Mouse (Mus musculus) neural tube, embryonic 14.5 days (tissue): ENCODE results near the gene Gm11096. TPM values are rescaled to one million over a fixed set of nuclear protein-coding genes. Genes with fewer than 3 reads are reported as not detected.

ENCODE experiments used
- ATAC-seq: fragments of 200-750 bp; cut with Nextera tagmentation; 2 replicates; pipeline ENCODE4 v1.8.0; 2017; ENCODE audit warnings: low read depth, mild to moderate bottlenecking, moderate TSS enrichment, moderate library complexity
- H3K27ac ChIP-seq: fragments of 300-500 bp; sonication (generic); 2 replicates; pipeline ENCODE4 v1.5.1; 2014; ENCODE audit warnings: low read depth, mild to moderate bottlenecking, control low read depth, low read length, moderate library complexity, mixed read lengths
- H3K27me3 ChIP-seq: fragments of 300-500 bp; sonication (generic); 2 replicates; pipeline ENCODE4 v1.6.1; 2014; ENCODE audit warnings: low read length; ENCODE audit not compliant: control insufficient read depth, insufficient read depth
- H3K36me3 ChIP-seq: fragments of 300-500 bp; sonication (generic); 2 replicates; pipeline ENCODE4 v1.6.1; 2014; ENCODE audit warnings: low read length, mixed read lengths; ENCODE audit not compliant: control insufficient read depth, insufficient read depth
- H3K4me1 ChIP-seq: fragments of 300-500 bp; sonication (generic); 2 replicates; pipeline ENCODE4 v1.6.1; 2014; ENCODE audit warnings: low read length; ENCODE audit not compliant: control insufficient read depth, insufficient read depth
- H3K4me2 ChIP-seq: fragments of 300-500 bp; sonication (generic); 2 replicates; pipeline ENCODE4 v1.6.1; 2014; ENCODE audit warnings: mild to moderate bottlenecking, low read depth, low read length, control low read depth
- H3K4me3 ChIP-seq: fragments of 300-500 bp; sonication (generic); 2 replicates; pipeline ENCODE4 v1.5.1; 2014; ENCODE audit warnings: low read depth, low read length, control low read depth, mixed read lengths
- H3K9ac ChIP-seq: fragments of 300-500 bp; sonication (generic); replicated peaks from 2 replicates; pipeline ENCODE4 v1.6.1; 2014; ENCODE audit warnings: low read depth, mild to moderate bottlenecking, control low read depth, low read length, mixed read lengths
- H3K9me3 ChIP-seq: fragments of 300-500 bp; sonication (generic); 2 replicates; pipeline ENCODE4 v1.6.1; 2016; ENCODE audit warnings: low read length; ENCODE audit not compliant: control insufficient read depth
- WGBS: fragments of 180-500 bp; shearing (Covaris S2); extraction: QIAGEN DNeasy Blood & Tissue Kit; methylation state at CpG from one replicate; pipeline ENCODE4 v1.1.7; 2014; 5-methylcytosine and 5-hydroxymethylcytosine counted together
- polyA plus RNA-seq: library from polyadenylated mRNA; unstranded; fragments of >200 nt; fragmentation: Nextera tagmentation; extraction: Ambion mirVana; gene quantifications from 2 replicates; pipeline ENCODE4 v1.2.1, GENCODE M21; 2014

Gm11096 gene
- polyA plus RNA-seq, 1 experiment from 2014 or later: not detected

DNA sequence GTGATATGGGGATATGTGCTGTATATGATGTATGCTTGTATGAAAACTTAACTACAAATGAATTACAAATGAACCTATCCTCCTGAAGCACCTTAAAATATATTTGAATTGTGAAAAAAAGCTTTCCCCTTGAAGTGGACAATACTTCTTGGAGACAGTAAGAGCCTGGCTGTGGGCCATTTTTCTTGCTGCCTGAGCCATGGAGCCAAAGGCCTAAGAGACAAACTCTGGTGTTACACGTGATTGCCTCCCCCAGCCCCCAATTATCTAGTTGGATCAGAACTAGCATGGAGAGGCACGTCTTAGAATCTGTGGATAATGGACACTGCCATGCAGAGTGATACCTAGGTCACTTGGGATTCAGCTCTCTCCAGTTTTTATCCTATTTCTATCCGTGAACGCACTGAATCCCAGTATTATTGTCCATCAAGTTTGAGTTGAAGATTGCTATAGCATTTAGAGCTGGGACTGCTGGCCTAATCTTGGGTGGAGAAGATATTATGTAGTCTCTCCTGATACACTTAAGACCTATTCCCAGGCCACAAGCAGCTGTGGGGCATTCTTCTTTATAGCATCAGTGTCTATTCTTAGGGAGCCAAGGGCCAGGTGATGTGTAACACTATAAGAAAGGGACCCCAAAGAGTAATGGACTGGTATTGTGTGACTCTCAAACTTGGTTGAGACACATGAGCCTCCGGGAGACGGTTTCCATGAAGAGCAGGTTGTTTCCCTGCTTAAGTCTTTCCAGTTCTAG is 25.0 kb upstream of the Gm11096 start:
- Histone ChIP-seq H3K27me3 (no peaks in the 10 kb centered on the region), H3K4me3 (no peak overlapping the region), H3K4me1 (no peaks in the 10 kb centered on the region; the same call in 1 of the 2 replicates), H3K36me3 (no peaks in the 10 kb centered on the region), H3K27ac (no peak overlapping the region), H3K9me3 (no peaks in the 10 kb centered on the region), H3K9ac (no peak overlapping the region), H3K4me2 (no peak overlapping the region)
- 89% methylated on average over 6 of the region's 6 CpGs for WGBS
- ATAC-seq: no peak

DNA sequence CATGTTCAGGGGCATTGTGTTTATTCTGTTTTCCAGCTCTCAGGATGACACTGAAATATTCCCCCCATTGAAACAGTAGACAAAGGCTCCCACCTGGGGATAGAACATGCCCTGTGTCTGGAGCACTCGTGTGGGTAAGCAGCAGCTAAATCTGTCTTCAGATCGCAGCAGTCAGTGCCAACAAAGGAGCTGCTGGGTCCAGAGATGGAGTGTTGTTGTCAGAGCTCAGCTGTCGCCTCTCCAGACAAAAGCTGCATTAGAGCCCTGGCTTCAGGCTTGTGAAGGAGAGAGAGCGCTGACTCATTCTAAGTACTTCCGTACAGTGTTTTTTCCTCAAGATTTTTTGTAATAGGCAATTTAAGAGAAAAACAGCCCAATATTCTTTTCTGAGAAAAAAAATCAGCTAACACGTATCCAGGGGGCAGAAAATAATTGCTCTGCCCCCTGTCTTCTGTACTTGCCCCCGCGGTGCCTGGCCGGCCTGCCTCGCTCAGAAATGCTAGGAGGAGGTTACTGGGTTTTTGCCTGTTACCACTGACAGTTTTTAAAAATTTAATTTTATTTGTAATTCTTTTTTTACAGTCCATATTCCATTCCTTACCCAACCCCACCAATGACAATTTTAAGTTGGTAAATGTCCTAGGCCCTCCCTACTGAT is 21.6 kb upstream of the Gm11096 start:
- H3K27ac ChIP-seq: peak overlapping the region; percentile 36
- ATAC-seq: peak; percentile 66; the same call in 1 of the 2 replicates
- H3K4me1 ChIP-seq: peaks cover 9% of the 10 kb centered on the region; the same call in 1 of the 2 replicates
- H3K27me3 ChIP-seq: no peaks in the 10 kb centered on the region
- no peak overlapping the region for H3K4me3 ChIP-seq
- no peaks in the 10 kb centered on the region for H3K36me3 ChIP-seq
- no peaks in the 10 kb centered on the region for H3K9me3 ChIP-seq
- no peak overlapping the region for H3K4me2 ChIP-seq
- 47% methylated on average over 10 of the region's 10 CpGs for WGBS
- H3K9ac ChIP-seq: no peak overlapping the region

DNA sequence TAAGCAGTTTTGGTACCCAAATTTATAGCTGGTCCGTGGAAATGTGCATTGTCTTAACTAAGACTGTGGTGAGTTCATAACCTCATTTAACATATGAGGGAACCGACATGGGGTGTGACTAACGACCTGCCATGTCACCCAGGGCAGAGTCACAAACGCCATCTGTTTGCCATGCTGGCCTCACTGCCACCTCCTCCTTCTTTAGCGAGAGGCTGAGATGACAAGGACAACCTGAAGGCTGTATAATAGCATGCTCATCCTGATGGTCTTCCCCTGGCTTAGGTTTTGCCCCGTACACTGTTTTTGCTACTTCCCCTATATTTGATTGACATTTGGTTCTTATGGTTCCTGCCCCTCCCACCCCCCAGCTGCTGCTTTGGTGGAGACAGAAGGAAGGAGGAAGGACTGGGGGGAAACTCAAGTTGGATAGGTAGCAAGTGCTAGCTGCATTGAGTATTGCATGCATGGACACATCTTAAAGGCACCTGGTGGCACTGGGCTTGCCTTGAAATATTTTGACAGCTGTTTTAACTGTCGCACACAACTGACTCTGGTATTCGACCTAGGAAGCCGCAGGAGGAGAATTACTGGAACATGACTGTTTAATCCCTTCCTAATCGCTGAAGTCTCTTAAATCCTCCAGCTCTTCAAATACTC is 17.2 kb upstream of the Gm11096 start:
- Histone ChIP-seq H3K27me3 (no peaks in the 10 kb centered on the region), H3K9me3 (no peaks in the 10 kb centered on the region), H3K27ac (no peak overlapping the region), H3K4me1 (peaks cover 9% of the 10 kb centered on the region; the same call in 1 of the 2 replicates), H3K4me2 (no peak overlapping the region), H3K9ac (no peak overlapping the region), H3K36me3 (no peaks in the 10 kb centered on the region), H3K4me3 (no peak overlapping the region)
- WGBS: 38% methylated on average over 10 of the region's 10 CpGs
- ATAC-seq: no peak

DNA sequence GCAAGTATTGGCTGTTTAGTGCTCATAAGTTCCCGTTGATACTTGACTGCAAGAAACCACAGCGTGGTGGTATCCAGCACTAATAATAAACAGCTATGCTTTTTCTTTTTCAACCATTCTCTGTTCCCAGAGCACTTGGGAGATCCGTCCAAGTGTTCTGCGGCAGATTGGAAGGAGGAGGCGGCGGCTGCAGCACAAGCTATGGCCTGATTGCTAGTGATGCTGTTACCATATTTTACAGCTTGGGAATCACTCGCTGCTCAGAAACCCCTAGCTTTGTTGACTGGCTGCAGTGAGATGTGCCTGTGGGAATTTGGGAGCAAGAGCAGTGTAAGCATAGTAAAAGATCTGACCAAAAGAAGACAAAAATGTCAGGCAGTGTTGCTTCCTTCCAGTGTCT is 14.3 kb upstream of the Gm11096 start:
- Histone ChIP-seq H3K27ac (no peak overlapping the region), H3K4me1 (peaks cover 3% of the 10 kb centered on the region; the same call in 1 of the 2 replicates), H3K4me3 (no peak overlapping the region), H3K27me3 (no peaks in the 10 kb centered on the region), H3K9ac (no peak overlapping the region), H3K4me2 (no peak overlapping the region), H3K36me3 (no peaks in the 10 kb centered on the region), H3K9me3 (no peaks in the 10 kb centered on the region)
- 68% methylated on average over 7 of the region's 7 CpGs for WGBS
- no peak for ATAC-seq

DNA sequence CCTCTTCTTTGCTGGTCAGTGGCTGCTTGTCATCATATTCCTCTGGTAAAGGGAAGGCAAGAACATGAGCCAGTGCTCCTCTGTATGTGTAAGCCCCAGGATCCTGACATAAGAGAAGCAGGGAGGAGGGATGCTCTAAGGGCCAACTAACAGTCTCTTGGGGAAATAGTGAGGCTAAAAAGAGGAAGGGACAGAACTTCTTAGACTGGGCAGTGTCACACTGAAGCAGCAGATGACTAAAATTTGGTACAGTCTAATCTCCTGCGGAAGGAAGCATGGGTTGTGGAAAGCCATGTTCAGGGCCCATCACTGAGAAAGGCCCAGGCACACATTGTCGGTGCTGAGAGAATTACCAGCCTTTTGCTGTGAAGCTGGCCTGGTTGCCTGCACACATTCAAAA is 8.8 kb upstream of the Gm11096 start:
- no peak for ATAC-seq
- WGBS: 84% methylated on average over 2 of the region's 2 CpGs
- Histone ChIP-seq H3K4me3 (no peak overlapping the region), H3K27me3 (no peaks in the 10 kb centered on the region), H3K9me3 (no peaks in the 10 kb centered on the region), H3K27ac (no peak overlapping the region), H3K36me3 (no peaks in the 10 kb centered on the region), H3K9ac (no peak overlapping the region), H3K4me2 (no peak overlapping the region), H3K4me1 (no peaks in the 10 kb centered on the region)

DNA sequence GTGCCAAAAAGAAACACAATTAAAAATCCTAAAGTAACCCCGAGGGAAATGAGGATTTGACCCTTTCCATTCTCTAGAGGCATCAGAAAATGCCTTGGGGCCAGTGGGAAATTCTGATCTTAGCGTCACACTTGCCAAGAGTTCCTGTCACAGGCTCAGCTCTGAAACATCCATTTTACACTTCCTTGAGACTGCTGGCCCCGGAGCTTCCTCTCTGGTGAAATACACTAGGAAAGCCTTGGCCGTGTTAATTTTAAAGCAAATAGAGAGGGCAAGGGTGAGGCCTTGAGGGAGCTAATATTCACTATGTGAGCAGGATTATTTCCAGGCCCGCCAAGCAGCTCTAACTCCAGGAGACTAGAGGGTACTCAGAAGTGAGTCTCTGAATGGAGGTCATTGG is 8.4 kb upstream of the Gm11096 start:
- ATAC-seq: no peak
- H3K27me3 ChIP-seq: no peaks in the 10 kb centered on the region
- WGBS: 61% methylated on average over 5 of the region's 5 CpGs
- no peak overlapping the region for H3K9ac ChIP-seq
- H3K9me3 ChIP-seq: no peaks in the 10 kb centered on the region
- no peaks in the 10 kb centered on the region for H3K36me3 ChIP-seq
- H3K4me3 ChIP-seq: no peak overlapping the region
- H3K4me1 ChIP-seq: no peaks in the 10 kb centered on the region
- H3K4me2 ChIP-seq: no peak overlapping the region
- no peak overlapping the region for H3K27ac ChIP-seq

DNA sequence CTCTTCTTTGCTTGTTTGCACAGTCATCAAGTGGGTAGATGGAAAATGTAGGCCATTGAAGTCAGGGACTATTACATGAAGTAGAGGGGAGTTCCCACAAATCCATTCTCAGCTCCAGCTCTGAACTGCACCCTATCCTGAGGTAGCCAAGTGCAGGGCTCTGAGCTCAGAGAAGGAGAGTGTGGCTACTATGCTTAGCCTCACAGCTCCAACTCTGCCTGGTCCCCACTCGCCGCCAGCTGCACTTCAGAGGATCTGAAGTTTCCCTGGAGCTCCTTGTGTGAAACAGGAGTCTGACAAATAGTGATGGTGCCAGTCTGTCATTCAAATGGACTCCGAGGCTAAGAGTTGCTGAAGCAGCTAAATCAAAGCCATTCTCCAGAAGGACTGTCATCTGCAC is 13.7 kb downstream of the Gm11096 start:
- Histone ChIP-seq H3K27me3 (no peaks in the 10 kb centered on the region), H3K9me3 (no peaks in the 10 kb centered on the region), H3K36me3 (no peaks in the 10 kb centered on the region), H3K4me2 (no peak overlapping the region), H3K4me1 (no peaks in the 10 kb centered on the region), H3K27ac (no peak overlapping the region), H3K4me3 (no peak overlapping the region), H3K9ac (no peak overlapping the region)
- no peak for ATAC-seq
- WGBS: 69% methylated on average over 3 of the region's 3 CpGs

DNA sequence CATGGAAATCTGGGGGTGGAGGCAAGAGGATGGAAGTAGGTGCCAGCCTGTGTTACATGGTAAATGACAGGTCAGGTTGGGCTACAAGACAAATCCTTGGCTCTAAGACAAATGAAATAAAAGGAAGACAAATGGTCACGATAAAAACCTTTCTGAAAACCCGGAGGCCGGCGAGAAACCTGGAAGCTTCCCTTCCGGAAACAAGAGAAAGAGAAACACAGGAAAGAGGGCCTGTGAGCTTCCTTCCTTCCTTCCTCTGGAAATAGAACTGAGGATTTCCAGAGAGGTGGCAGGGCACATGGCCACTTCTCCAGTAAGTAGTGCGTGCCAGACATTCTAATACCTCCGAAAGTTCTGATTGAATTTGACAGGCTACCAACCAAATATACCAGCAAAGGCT is 14.4 kb downstream of the Gm11096 start:
- Histone ChIP-seq H3K9ac (no peak overlapping the region), H3K9me3 (no peaks in the 10 kb centered on the region), H3K27me3 (no peaks in the 10 kb centered on the region), H3K36me3 (no peaks in the 10 kb centered on the region), H3K4me1 (no peaks in the 10 kb centered on the region), H3K4me2 (no peak overlapping the region), H3K27ac (no peak overlapping the region), H3K4me3 (no peak overlapping the region)
- ATAC-seq: no peak
- 85% methylated on average over 7 of the region's 7 CpGs for WGBS

DNA sequence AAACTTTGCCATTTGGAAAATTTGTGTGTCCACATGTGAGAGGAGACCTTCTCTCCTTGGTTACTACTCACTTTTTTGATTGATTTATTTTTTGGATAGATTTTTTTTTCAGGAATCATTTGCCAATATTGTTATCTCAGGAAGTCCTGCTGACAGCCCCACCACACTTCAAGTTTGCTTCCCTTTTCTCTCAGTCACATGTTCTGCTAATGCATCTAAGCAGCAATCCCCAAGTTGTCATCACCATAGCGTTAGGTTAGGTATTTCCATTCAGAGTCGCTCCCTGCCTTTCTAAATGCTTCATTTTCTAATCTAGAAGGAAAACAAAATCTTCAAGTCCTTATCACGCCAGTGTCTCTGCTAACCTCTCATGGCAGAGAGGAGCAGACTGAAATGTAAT is 17.8 kb downstream of the Gm11096 start:
- Histone ChIP-seq H3K4me1 (no peaks in the 10 kb centered on the region), H3K4me3 (no peak overlapping the region), H3K27me3 (no peaks in the 10 kb centered on the region), H3K36me3 (no peaks in the 10 kb centered on the region), H3K9me3 (no peaks in the 10 kb centered on the region), H3K9ac (no peak overlapping the region), H3K27ac (no peak overlapping the region), H3K4me2 (no peak overlapping the region)
- 87% methylated on average over 3 of the region's 3 CpGs for WGBS
- ATAC-seq: no peak
